Mouse (Mus musculus): ENCODE measurements around the gene Stpg4.

- TF ChIP-seq CTCF (IDR thresholded peaks at IDR 0.05; ENCODE audit: borderline replicate concordance, insufficient read depth, low read depth, low read length) (no peak), POLR2A (IDR thresholded peaks at IDR 0.05; ENCODE audit: borderline replicate concordance, insufficient read depth, low read length) (no peak)
These were observed 30.4 kb upstream of the Stpg4 start for GRCm38 (mm10) chr17:87457961-87458360.
